Mouse (Mus musculus) liver, embryonic 11.5 days (tissue): ENCODE measurements around the gene Fam186a. TPM values are rescaled to one million over a fixed set of nuclear protein-coding genes. Genes with fewer than 3 reads are reported as not detected.
"Not testable (repeated sequence)": the region's sequence is repeated elsewhere in the genome, so short reads cannot be mapped to it uniquely, and the experiment has no call there.

ENCODE experiments used
- ATAC-seq: fragments of 200-750 bp; cut with Nextera tagmentation; replicated peaks from 2 replicates; pipeline ENCODE4 v1.8.0; 2017; ENCODE audit warnings: moderate number of reproducible peaks, mild to moderate bottlenecking, moderate TSS enrichment, moderate library complexity; ENCODE audit not compliant: low FRiP score
- DNase-seq: peaks from one replicate; pipeline ENCODE4 v3.0.0-alpha.2; 2017; ENCODE audit warnings: low spot score
- H3K27ac ChIP-seq: fragments of 300-500 bp; sonication (generic); 2 replicates; pipeline ENCODE4 v1.5.1; 2014; ENCODE audit warnings: mild to moderate bottlenecking, low read depth, low read length, control low read depth
- H3K27me3 ChIP-seq: fragments of 300-500 bp; sonication (generic); replicated peaks from 2 replicates; pipeline ENCODE4 v1.6.1; 2014; ENCODE audit warnings: low read length, mixed read lengths; ENCODE audit not compliant: control insufficient read depth, insufficient read depth
- H3K36me3 ChIP-seq: fragments of 300-500 bp; sonication (generic); 2 replicates; pipeline ENCODE4 v1.6.1; 2014; ENCODE audit warnings: mild to moderate bottlenecking, low read length, moderate library complexity, mixed read lengths; ENCODE audit not compliant: control insufficient read depth, insufficient read depth
- H3K4me1 ChIP-seq: fragments of 300-500 bp; sonication (generic); replicated peaks from 2 replicates; pipeline ENCODE4 v1.6.1; 2014; ENCODE audit warnings: low read length, mixed read lengths; ENCODE audit not compliant: control insufficient read depth, insufficient read depth
- H3K4me2 ChIP-seq: fragments of 300-500 bp; sonication (generic); 2 replicates; pipeline ENCODE4 v1.6.1; 2014; ENCODE audit warnings: mild to moderate bottlenecking, control low read depth, moderate library complexity
- H3K4me3 ChIP-seq: fragments of 300-500 bp; sonication (generic); 2 replicates; pipeline ENCODE4 v1.5.1; 2014; ENCODE audit warnings: low read depth, low read length, control low read depth
- H3K9ac ChIP-seq: fragments of 300-500 bp; sonication (generic); 2 replicates; pipeline ENCODE4 v1.6.1; 2014; ENCODE audit warnings: low read depth, low read length, control low read depth
- H3K9me3 ChIP-seq: fragments of 300-500 bp; sonication (generic); 2 replicates; pipeline ENCODE4 v1.6.1; 2016; ENCODE audit warnings: low read length, inconsistent platforms, mixed read lengths; ENCODE audit not compliant: control insufficient read depth
- WGBS: fragments of 180-500 bp; shearing (Covaris S2); extraction: QIAGEN DNeasy Blood & Tissue Kit; methylation state at CpG from one replicate; pipeline ENCODE4 v1.1.7; 2014; 5-methylcytosine and 5-hydroxymethylcytosine counted together
- polyA plus RNA-seq: library from polyadenylated mRNA; unstranded; fragments of >200 nt; fragmentation: Nextera tagmentation; extraction: Ambion mirVana; gene quantifications from 2 replicates; pipeline ENCODE4 v1.2.1, GENCODE M21; 2014

Fam186a gene
- polyA plus RNA-seq, 1 experiment from 2014 or later: not detected

DNA sequence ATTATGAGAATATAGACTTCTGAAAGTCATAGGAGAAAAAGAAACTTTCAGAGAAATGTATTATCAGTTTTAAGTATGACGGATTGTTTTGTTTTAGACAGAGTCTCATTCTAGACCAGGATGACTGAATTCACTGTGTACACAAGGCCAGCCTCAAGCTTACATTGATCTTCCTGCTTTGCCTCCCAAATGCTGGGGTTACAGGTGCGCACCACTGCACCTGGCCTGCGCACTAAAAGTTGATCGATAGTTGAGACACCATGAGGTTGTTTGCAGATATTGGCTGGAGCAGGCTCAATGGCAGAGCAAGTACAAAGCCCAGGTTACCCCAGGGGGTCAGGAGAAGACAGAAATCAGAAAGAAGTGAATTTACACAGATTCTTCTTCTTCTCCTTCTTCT lies 55.1 kb downstream of the Fam186a start:
- H3K4me3 ChIP-seq: no peak overlapping the region
- no peak overlapping the region for H3K27ac ChIP-seq
- no peak overlapping the region for H3K9ac ChIP-seq
- no peaks in the 10 kb centered on the region for H3K9me3 ChIP-seq
- no peaks in the 10 kb centered on the region for H3K27me3 ChIP-seq
- ATAC-seq (no peak), DNase-seq (no peak)
- H3K4me2 ChIP-seq: no peak overlapping the region
- no peaks in the 10 kb centered on the region for H3K4me1 ChIP-seq
- WGBS: 82% methylated on average over 4 of the region's 4 CpGs
- H3K36me3 ChIP-seq: no peaks in the 10 kb centered on the region

DNA sequence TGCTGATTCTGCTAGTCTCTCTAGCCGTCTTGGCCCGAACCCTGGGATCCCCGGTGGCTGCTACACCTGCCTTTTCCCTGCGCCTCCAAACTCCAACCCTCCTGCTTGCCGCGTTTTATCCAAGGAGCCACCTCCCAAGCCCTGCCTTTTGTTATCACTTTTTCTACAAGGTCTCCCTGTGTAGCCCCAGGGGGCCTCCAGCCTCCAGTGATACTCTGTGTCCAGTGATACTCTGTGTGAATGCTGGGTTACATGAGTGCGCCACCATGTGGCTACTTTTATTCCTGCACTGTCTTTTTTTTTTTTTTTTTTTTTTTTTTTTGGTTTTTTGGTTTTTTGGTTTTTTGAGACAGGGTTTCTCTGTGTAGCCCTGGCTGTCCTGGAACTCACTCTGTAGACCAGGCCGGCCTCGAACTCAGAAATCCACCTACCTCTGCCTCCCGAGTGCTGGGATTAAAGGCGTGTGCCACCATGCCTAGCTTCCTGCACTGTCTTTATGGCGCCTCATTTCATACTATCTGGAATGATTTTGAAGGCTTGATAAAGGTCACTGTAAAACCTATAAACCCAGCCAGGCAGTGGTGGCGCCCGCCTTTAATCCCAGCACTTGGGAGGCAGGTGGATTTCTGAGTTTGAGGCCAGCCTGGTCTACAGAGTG lies 57.4 kb downstream of the Fam186a start:
- not testable (repeated sequence) for H3K4me2 ChIP-seq, H3K4me1 ChIP-seq, H3K4me3 ChIP-seq, H3K9ac ChIP-seq, H3K27ac ChIP-seq, H3K9me3 ChIP-seq, H3K36me3 ChIP-seq, ATAC-seq, H3K27me3 ChIP-seq, DNase-seq
- WGBS: 35% methylated on average over 14 of the region's 14 CpGs

- Histone ChIP-seq H3K27ac (no peak overlapping the region), H3K4me1 (no peaks in the 10 kb centered on the region), H3K36me3 (no peaks in the 10 kb centered on the region), H3K4me2 (no peak overlapping the region), H3K27me3 (no peaks in the 10 kb centered on the region), H3K4me3 (no peak overlapping the region), H3K9me3 (no peaks in the 10 kb centered on the region), H3K9ac (no peak overlapping the region)
- DNase-seq (no peak), ATAC-seq (no peak)
- WGBS: 35% methylated on average over 1 of the region's 1 CpGs
These were observed 59.3 kb downstream of the Fam186a start for GRCm38 (mm10) chr15:99907514-99907913.

- Histone ChIP-seq H3K4me1 (no peaks in the 10 kb centered on the region), H3K27ac (no peak overlapping the region), H3K36me3 (no peaks in the 10 kb centered on the region), H3K27me3 (no peaks in the 10 kb centered on the region), H3K4me2 (no peak overlapping the region), H3K9ac (no peak overlapping the region), H3K4me3 (no peak overlapping the region), H3K9me3 (no peaks in the 10 kb centered on the region)
- no peak for DNase-seq
- WGBS: 72% methylated on average over 4 of the region's 4 CpGs
- no peak for ATAC-seq
These were observed 59.8 kb downstream of the Fam186a start for GRCm38 (mm10) chr15:99907041-99907440.

DNA sequence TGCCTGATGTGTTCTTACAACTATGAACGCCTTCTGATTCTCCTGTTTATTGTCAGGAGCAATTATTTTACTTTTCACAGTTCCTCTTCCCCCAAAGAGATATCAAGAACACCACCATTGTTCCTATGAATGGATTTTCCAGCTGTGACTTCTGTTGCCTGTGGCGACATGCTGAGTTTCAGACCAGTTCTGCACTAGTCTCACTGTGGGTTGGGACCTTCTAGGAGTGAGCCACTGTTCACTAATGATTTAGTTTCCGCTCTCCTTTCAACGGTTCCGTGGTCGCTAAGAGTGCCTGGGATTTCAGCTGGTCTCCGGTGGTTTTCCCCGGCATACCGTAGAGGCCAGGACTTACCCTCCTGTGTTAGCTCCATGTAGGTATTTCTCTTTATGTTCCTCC lies 62.0 kb downstream of the Fam186a start:
- no peaks in the 10 kb centered on the region for H3K36me3 ChIP-seq
- H3K4me1 ChIP-seq: no peaks in the 10 kb centered on the region
- no peaks in the 10 kb centered on the region for H3K27me3 ChIP-seq
- H3K9ac ChIP-seq: no peak overlapping the region
- no peaks in the 10 kb centered on the region for H3K9me3 ChIP-seq
- no peak overlapping the region for H3K27ac ChIP-seq
- ATAC-seq: no peak
- H3K4me2 ChIP-seq: no peak overlapping the region
- DNase-seq: no peak
- WGBS: 82% methylated on average over 9 of the region's 9 CpGs
- H3K4me3 ChIP-seq: no peak overlapping the region

DNA sequence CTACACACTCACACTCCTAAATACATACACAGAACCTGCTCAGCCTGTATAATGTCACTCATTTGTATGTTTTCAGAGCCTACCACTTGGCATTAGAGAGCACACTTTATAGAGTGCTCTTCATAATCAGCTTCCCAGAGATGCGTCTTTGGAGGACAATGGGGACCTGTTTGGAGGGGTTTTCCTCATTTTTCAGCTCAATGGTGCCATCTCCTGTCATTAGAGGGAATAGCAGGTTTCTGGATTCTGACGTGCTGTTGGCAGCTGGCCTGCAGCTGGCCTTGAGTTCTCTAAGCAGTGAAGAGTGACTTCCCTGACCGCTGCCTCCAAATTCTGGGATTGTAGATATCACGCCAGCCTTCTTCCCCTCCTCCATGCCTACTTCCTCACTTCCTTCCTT lies 62.5 kb downstream of the Fam186a start:
- H3K4me1 ChIP-seq: no peaks in the 10 kb centered on the region
- H3K4me3 ChIP-seq: no peak overlapping the region
- no peak overlapping the region for H3K4me2 ChIP-seq
- ATAC-seq: no peak
- H3K36me3 ChIP-seq: no peaks in the 10 kb centered on the region
- H3K9me3 ChIP-seq: no peaks in the 10 kb centered on the region
- 5% methylated on average over 4 of the region's 4 CpGs for WGBS
- no peaks in the 10 kb centered on the region for H3K27me3 ChIP-seq
- H3K9ac ChIP-seq: no peak overlapping the region
- H3K27ac ChIP-seq: no peak overlapping the region
- peak; percentile 53 for DNase-seq

DNA sequence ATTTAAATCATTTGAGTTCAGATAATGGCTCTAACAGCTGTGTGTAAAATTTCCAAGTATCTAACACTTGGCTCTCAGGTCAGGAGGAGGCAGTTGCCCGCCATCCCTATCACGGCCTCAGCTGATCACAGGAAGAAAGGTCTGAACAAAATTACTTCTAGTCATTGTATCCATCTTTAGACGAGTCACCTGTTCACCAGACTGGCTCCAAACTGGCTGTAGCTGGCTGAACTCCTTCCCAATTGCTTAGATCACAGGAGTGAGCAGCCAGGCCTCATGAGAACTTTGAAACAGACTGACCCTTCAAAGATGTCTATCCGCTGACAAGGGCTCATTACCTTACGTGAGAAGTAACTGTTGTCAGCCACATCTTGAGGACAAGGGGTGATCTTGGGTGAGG lies 63.6 kb downstream of the Fam186a start:
- Histone ChIP-seq H3K4me2 (peak overlapping the region; percentile 23; the same call in 1 of the 2 replicates), H3K36me3 (no peaks in the 10 kb centered on the region), H3K4me3 (no peak overlapping the region), H3K9ac (no peak overlapping the region), H3K27ac (no peak overlapping the region), H3K9me3 (no peaks in the 10 kb centered on the region), H3K4me1 (no peaks in the 10 kb centered on the region), H3K27me3 (no peaks in the 10 kb centered on the region)
- 76% methylated on average over 5 of the region's 5 CpGs for WGBS
- DNase-seq (no peak), ATAC-seq (no peak)

- H3K4me3 ChIP-seq: no peak overlapping the region
- DNase-seq: no peak
- H3K4me1 ChIP-seq: no peaks in the 10 kb centered on the region
- no peak overlapping the region for H3K9ac ChIP-seq
- no peaks in the 10 kb centered on the region for H3K36me3 ChIP-seq
- peak overlapping the region; percentile 23; the same call in 1 of the 2 replicates for H3K4me2 ChIP-seq
- no peaks in the 10 kb centered on the region for H3K27me3 ChIP-seq
- WGBS: 71% methylated on average over 5 of the region's 5 CpGs
- no peak for ATAC-seq
- no peak overlapping the region for H3K27ac ChIP-seq
- H3K9me3 ChIP-seq: no peaks in the 10 kb centered on the region
These were observed 64.1 kb downstream of the Fam186a start for GRCm38 (mm10) chr15:99902786-99903185.

GRCm38 (mm10) chr15:99896621-99897020 lies 70.2 kb downstream of the Fam186a start:
- Histone ChIP-seq H3K27me3 (no peaks in the 10 kb centered on the region), H3K36me3 (no peaks in the 10 kb centered on the region), H3K9ac (no peak overlapping the region), H3K27ac (no peak overlapping the region), H3K4me1 (no peaks in the 10 kb centered on the region), H3K9me3 (no peaks in the 10 kb centered on the region), H3K4me3 (no peak overlapping the region), H3K4me2 (no peak overlapping the region)
- DNase-seq (no peak), ATAC-seq (no peak)
